22 mouse cellular contexts compared by ENCODE assay signal in genomic region chr12:97142720-97143119, GRCm38 (mm10).
A peak's percentile ranks its signal among the peaks of the same experiment; 100 is the strongest.
DNase-seq lines count a peak whose midpoint lies in the region; ATAC-seq lines count a peak whose summit lies in the region.
"Had no signal": no experiment of that assay in that cellular context is flagged by ENCODE, and none has a peak within 500 bp of the region (broad histone marks: within the 10 kb centered on the region; RNA-seq: fewer than 3 reads in every experiment).

No protein-coding gene starts in this region.

- intact Hi-C loops in left cerebral cortex, postnatal 36 days (cut with DNase I), result no loop called here

- peak; percentile 80 for ATAC-seq in frontal cortex, adult (ENCODE audit: low TSS enrichment)
- ATAC-seq: activated CD4-positive, CD25-positive, alpha-beta regulatory T cell, adult 4 months; CD4-positive, CD25-positive, alpha-beta regulatory T cell, adult 4 months; forebrain, embryonic 14.5 days; forebrain, embryonic 16.5 days; Patski had no signal

- no peak for DNase-seq in frontal cortex, postnatal 14 days (ENCODE audit: low spot score in 2 of 2)
- DNase-seq in left cerebral cortex, adult 9 months (ENCODE audit: low spot score in 2 of 2), result peak; percentile 10 to 13
- no peak for DNase-seq in left cerebral cortex, postnatal 36 days (ENCODE audit: low spot score in 2 of 2)
- DNase-seq in brain, adult 2 months (ENCODE audit: low read depth, low spot score), result peak; percentile 48
- no peak for DNase-seq in gastrocnemius, postnatal 25 days
- DNase-seq: adrenal gland, adult 8-10 months; adrenal gland, postnatal 14 days; adrenal gland, postnatal 36 days; B cell, adult 2 months; cerebellum, adult 11 months; cerebellum, adult 18-20 months; cerebellum, adult 8-10 months; cerebellum, adult 9-11 months; cerebellum, postnatal 14 days; cerebellum, postnatal 36 days; embryo, embryonic 11 days had no signal

Comparison
In these comparisons a context has a peak if more than half of its experiments do, and no peak if none do; other contexts are left out.
1. DNase-seq: peak in left cerebral cortex, adult 9 months (2 of 2) and brain, adult 2 months (single experiment); none in frontal cortex, postnatal 14 days (0 of 2), left cerebral cortex, postnatal 36 days (0 of 2) and gastrocnemius, postnatal 25 days (single experiment).